Mouse (Mus musculus) MN1 (cell line): Measurements from ENCODE around the gene Olfr1160.
"Not testable (repeated sequence)": the region's sequence is repeated elsewhere in the genome, so short reads cannot be mapped to it uniquely, and the experiment has no call there.

ENCODE experiments used
- DNase-seq: peaks from one replicate; pipeline ENCODE4 v3.0.0-alpha.2; 2016; ENCODE audit warnings: low spot score

Gene Olfr1160

GRCm38 (mm10) chr2:88007515-88008318, at the start of gene Olfr1160:
Gene Olfr1160 (minus strand): TSS chr2:88008268.
- DNase-seq, result no peak

GRCm38 (mm10) chr2:88051029-88051428, 43.0 kb upstream of the Olfr1160 start, which contains the start of gene Olfr1162:
Gene Olfr1162 (minus strand): TSS chr2:88051129.
- DNase-seq, result no peak

GRCm38 (mm10) chr2:88037599-88037998, 29.5 kb upstream of the Olfr1160 start, which contains the start of gene Olfr73:
Gene Olfr73 (minus strand): TSS chr2:88037699.
- DNase-seq, result no peak

GRCm38 (mm10) chr2:88022474-88022873, 14.4 kb upstream of the Olfr1160 start, which contains the start of gene Olfr1161:
Gene Olfr1161 (plus strand): TSS chr2:88022774.
- DNase-seq, result not testable (repeated sequence)

GRCm38 (mm10) chr2:87989813-87990212, 18.3 kb downstream of the Olfr1160 start, which contains the start of gene Olfr1158:
Gene Olfr1158 (plus strand): TSS chr2:87990113.
- DNase-seq, result no peak

- DNase-seq, result no peak
Measured at GRCm38 (mm10) chr2:87974563-87974962, 33.5 kb downstream of the Olfr1160 start, which contains the start of gene Olfr74. Gene Olfr74 (minus strand): TSS chr2:87974663.

GRCm38 (mm10) chr2:87968199-87968598, 39.9 kb downstream of the Olfr1160 start, which contains the start of gene Olfr1157:
Gene Olfr1157 (minus strand): TSS chr2:87968299.
- no peak for DNase-seq

- DNase-seq, result no peak
Measured at GRCm38 (mm10) chr2:87953000-87953399, 55.1 kb downstream of the Olfr1160 start, which contains the start of gene Olfr1156. Gene Olfr1156 (minus strand): TSS chr2:87953100.
